ENCODE assay signal across 18 mouse cellular contexts in genomic region chr9:69174061-69174460, GRCm38 (mm10).
DNase-seq lines count a peak whose midpoint lies in the region; ATAC-seq and TF ChIP-seq lines count a peak whose summit lies in the region.
"Had no signal": no experiment of that assay in that cellular context is flagged by ENCODE, and none has a peak within 500 bp of the region (broad histone marks: within the 10 kb centered on the region; RNA-seq: fewer than 3 reads in every experiment).

No protein-coding gene starts in this region.

- H3K9me3 ChIP-seq in intestine, embryonic 15.5 days = no peaks in the 10 kb centered on the region
- no peaks in the 10 kb centered on the region for H3K9me3 ChIP-seq in intestine, embryonic 16.5 days (ENCODE audit: control insufficient read depth, low read length)
- H3K9me3 ChIP-seq: embryonic facial prominence, embryonic 10.5 days; forebrain, embryonic 13.5 days; lung, embryonic 15.5 days; midbrain, embryonic 15.5 days had no signal

- DNase-seq in thymus, postnatal 14 days = peak; percentile 15
- no peak for DNase-seq in thymus, adult 2 months
- DNase-seq in kidney, postnatal 25 days = peak; percentile 43 to 77
- peak; percentile 40 for DNase-seq in naive thymus-derived CD4-positive, alpha-beta T cell, adult 2 months (ENCODE audit: low read depth)
- DNase-seq in right cerebral cortex, postnatal 14 days = no peak
- DNase-seq in heart, adult 8-10 months (ENCODE audit: low spot score) = no peak
- DNase-seq: adrenal gland, postnatal 10 days; cerebellum, adult 11 months; cerebellum, postnatal 25 days; thymus, postnatal 36 days had no signal

- 0 out of 2 replicates have a peak, but pooled peaks have one; percentile 26 for ATAC-seq in intestine, embryonic 15.5 days
- ATAC-seq in intestine, embryonic 16.5 days = no peak
- ATAC-seq: forebrain, embryonic 13.5 days; midbrain, embryonic 15.5 days had no signal

- no peak overlapping the region for H3K27ac ChIP-seq in intestine, embryonic 15.5 days
- no peak overlapping the region for H3K27ac ChIP-seq in intestine, embryonic 16.5 days (ENCODE audit: low read length)
- no peak overlapping the region for H3K27ac ChIP-seq in thymus, adult 2 months (ENCODE audit: control insufficient read depth, insufficient read depth, low read length)
- H3K27ac ChIP-seq: embryonic facial prominence, embryonic 10.5 days; forebrain, embryonic 13.5 days; heart, embryonic 13.5 days; lung, embryonic 15.5 days; macrophage; midbrain, embryonic 15.5 days had no signal

- 43% methylated on average over 6 of the region's 6 CpGs for WGBS in intestine, embryonic 15.5 days
- 48% methylated on average over 6 of the region's 6 CpGs for WGBS in intestine, embryonic 16.5 days
- WGBS in thymus, adult 2 months = 10% methylated on average over 6 of the region's 6 CpGs

- 0 out of 2 replicates have a peak, but pooled peaks cover 3% of the 10 kb centered on the region for H3K4me1 ChIP-seq in intestine, embryonic 15.5 days (replicated peaks)
- H3K4me1 ChIP-seq in intestine, embryonic 16.5 days (ENCODE audit: control insufficient read depth, insufficient read depth, low read length) = peaks cover 6% of the 10 kb centered on the region; the same call in 1 of the 2 replicates
- H3K4me1 ChIP-seq in thymus, adult 2 months (replicated peaks; ENCODE audit: control insufficient read depth, insufficient read depth, low read length) = peaks cover 4% of the 10 kb centered on the region
- H3K4me1 ChIP-seq: forebrain, embryonic 13.5 days; midbrain, embryonic 15.5 days had no signal

- no peak for TF ChIP-seq POLR2A in thymus, adult 2 months (IDR thresholded peaks at IDR 0.05; ENCODE audit: control insufficient read depth, extremely low read depth, insufficient read depth, low read length, poor library complexity)

- no peak for TF ChIP-seq CTCF in thymus, adult 2 months (IDR thresholded peaks at IDR 0.05; ENCODE audit: borderline replicate concordance, control insufficient read depth, extremely low read depth, insufficient read depth, low read length, poor library complexity)

- no peak overlapping the region for H3K4me3 ChIP-seq in intestine, embryonic 15.5 days (replicated peaks)
- no peak overlapping the region for H3K4me3 ChIP-seq in intestine, embryonic 16.5 days (ENCODE audit: low read length)
- no peak overlapping the region for H3K4me3 ChIP-seq in thymus, adult 2 months (ENCODE audit: control insufficient read depth, insufficient read depth, low read length)
- H3K4me3 ChIP-seq: embryonic facial prominence, embryonic 10.5 days; forebrain, embryonic 13.5 days; heart, embryonic 13.5 days; lung, embryonic 15.5 days; midbrain, embryonic 15.5 days had no signal

- H3K27me3 ChIP-seq in intestine, embryonic 15.5 days (replicated peaks) = no peaks in the 10 kb centered on the region
- H3K27me3 ChIP-seq in intestine, embryonic 16.5 days (replicated peaks; ENCODE audit: control insufficient read depth, insufficient read depth, low read length) = no peaks in the 10 kb centered on the region
- no peaks in the 10 kb centered on the region for H3K27me3 ChIP-seq in thymus, adult 2 months (ENCODE audit: control insufficient read depth, insufficient read depth, low read length)
- H3K27me3 ChIP-seq: forebrain, embryonic 13.5 days; heart, embryonic 13.5 days; lung, embryonic 15.5 days; midbrain, embryonic 15.5 days had no signal

- no peak overlapping the region for H3K9ac ChIP-seq in intestine, embryonic 15.5 days
- no peak overlapping the region for H3K9ac ChIP-seq in intestine, embryonic 16.5 days (ENCODE audit: low read depth, low read length)
- H3K9ac ChIP-seq: forebrain, embryonic 13.5 days; heart, embryonic 13.5 days; lung, embryonic 15.5 days; midbrain, embryonic 15.5 days had no signal

- no peaks in the 10 kb centered on the region for H3K36me3 ChIP-seq in intestine, embryonic 15.5 days
- H3K36me3 ChIP-seq in intestine, embryonic 16.5 days (ENCODE audit: control insufficient read depth, insufficient read depth, low read length) = no peaks in the 10 kb centered on the region
- no peaks in the 10 kb centered on the region for H3K36me3 ChIP-seq in thymus, adult 2 months (ENCODE audit: control insufficient read depth, insufficient read depth, low read length)
- H3K36me3 ChIP-seq: embryonic facial prominence, embryonic 10.5 days; heart, embryonic 13.5 days; lung, embryonic 15.5 days; midbrain, embryonic 15.5 days had no signal

- H3K4me2 ChIP-seq in intestine, embryonic 15.5 days (replicated peaks) = no peak overlapping the region
- H3K4me2 ChIP-seq in intestine, embryonic 16.5 days (ENCODE audit: low read depth, low read length) = no peak overlapping the region
- H3K4me2 ChIP-seq: forebrain, embryonic 13.5 days; heart, embryonic 13.5 days; lung, embryonic 15.5 days; midbrain, embryonic 15.5 days had no signal

Comparison
In these comparisons a context has a peak if more than half of its experiments do, and no peak if none do; other contexts are left out.
1. DNase-seq: peak in thymus, postnatal 14 days (single experiment), kidney, postnatal 25 days (2 of 2) and naive thymus-derived CD4-positive, alpha-beta T cell, adult 2 months (single experiment); none in thymus, adult 2 months (single experiment), right cerebral cortex, postnatal 14 days (single experiment) and heart, adult 8-10 months (single experiment).